Mouse (Mus musculus) ES-E14 (cell line): ENCODE measurements around the gene Slc36a4. TPM values are rescaled to one million over a fixed set of nuclear protein-coding genes. Genes with fewer than 3 reads are reported as not detected.

ENCODE experiments used
- DNase-seq: peaks from one replicate; pipeline ENCODE4 v3.0.0-alpha.2; 2013; ENCODE audit warnings: low read depth, low spot score
- H3K27ac ChIP-seq: 2 replicates; pipeline ENCODE4 v1.5.1; 2012; ENCODE audit warnings: low read depth, mild to moderate bottlenecking, low read length, moderate library complexity, mixed read lengths; ENCODE audit not compliant: poor library complexity, insufficient read depth, severe bottlenecking
- H3K36me3 ChIP-seq: 2 replicates; pipeline ENCODE4 v1.6.1; 2012; ENCODE audit warnings: mild to moderate bottlenecking, low read length, moderate library complexity, mixed read lengths; ENCODE audit not compliant: control insufficient read depth, poor library complexity, insufficient read depth, severe bottlenecking
- H3K4me1 ChIP-seq, 2 experiments: fragments of 150-350 bp in 1 of 2; sonication (generic) in 1 of 2; 2 replicates each; pipeline ENCODE4 v1.6.1; 2012; ENCODE audit warnings: low read length in 2 of 2, mild to moderate bottlenecking in 1 of 2, mixed read lengths in 1 of 2; ENCODE audit not compliant: control insufficient read depth in 2 of 2, insufficient read depth in 2 of 2, poor library complexity in 1 of 2
- H3K4me3 ChIP-seq, 2 experiments: fragments of 150-350 bp in 1 of 2; sonication (generic) in 1 of 2; 2 replicates each; pipeline ENCODE4 v1.5.1; 2012; ENCODE audit warnings: low read length in 2 of 2, low read depth in 1 of 2, mild to moderate bottlenecking in 1 of 2, mixed read lengths in 1 of 2; ENCODE audit not compliant: insufficient read depth in 1 of 2, poor library complexity in 1 of 2, severe bottlenecking in 1 of 2
- H3K9ac ChIP-seq: 2 replicates; pipeline ENCODE4 v1.6.1; 2012; ENCODE audit warnings: low read depth, mild to moderate bottlenecking, low read length, mixed read lengths; ENCODE audit not compliant: poor library complexity, insufficient read depth, severe bottlenecking
- H3K9me3 ChIP-seq: fragments of 150-350 bp; sonication (generic); 2 replicates; pipeline ENCODE4 v1.6.1; 2012; ENCODE audit warnings: low read depth, mild to moderate bottlenecking, low read length; ENCODE audit not compliant: control insufficient read depth, insufficient read depth
- CHD2 ChIP-seq: IDR thresholded peaks from 2 replicates; pipeline ENCODE4 v1.6.1; 2014; ENCODE audit warnings: mild to moderate bottlenecking, low read depth, low read length, inconsistent platforms
- HCFC1 ChIP-seq: IDR thresholded peaks from 2 replicates; pipeline ENCODE4 v1.6.1; 2012; ENCODE audit warnings: low read length, inconsistent platforms, borderline replicate concordance; ENCODE audit not compliant: insufficient read depth
- MAFK ChIP-seq: IDR thresholded peaks from 2 replicates; pipeline ENCODE4 v1.6.1; 2014; ENCODE audit warnings: mild to moderate bottlenecking, low read depth, low read length, inconsistent platforms; ENCODE audit not compliant: insufficient read depth
- ZC3H11A ChIP-seq: IDR thresholded peaks from 2 replicates; pipeline ENCODE4 v1.6.1; 2012; ENCODE audit warnings: low read depth, mild to moderate bottlenecking, inconsistent platforms, low read length, borderline replicate concordance
- ZNF384 ChIP-seq: IDR thresholded peaks from 2 replicates; pipeline ENCODE4 v1.6.1; 2012; ENCODE audit warnings: low read depth, low read length, inconsistent platforms
- in situ Hi-C, 2 experiments: fragments of 600-800 bp; cut with MboI; formaldehyde crosslinking; loops; one replicate each; pipeline ENCODE4 v1.15.1; 2025; ENCODE audit warnings: low sequenced_read_pairs in 2 of 2, inconsistent platforms in 1 of 2; ENCODE audit not compliant: unreplicated experiment in 2 of 2
- total RNA-seq: library from RNA; depleted of rRNA; stranded (reverse); fragments of 300-350 nt; gene quantifications from 2 replicates; pipeline ENCODE4 v1.2.3, GENCODE M21; 2012; rRNA removed

Slc36a4 gene
- total RNA-seq: 2.4 and 3.9 TPM in 2 replicates

- in situ Hi-C loops: no loop called here
- peak; percentile 15 for DNase-seq
- Histone ChIP-seq H3K4me3 (peak within 1 kb of the TSS; percentile 68 to 73), H3K9me3 (no peaks in the 10 kb centered on the region), H3K9ac (peak within 1 kb of the TSS; percentile 72), H3K36me3 (no peaks in the 10 kb centered on the region), H3K27ac (no peak within 1 kb of the TSS), H3K4me1 (no peaks in the 10 kb centered on the region)
- TF ChIP-seq CHD2: no peak
- TF ChIP-seq MAFK: no peak
- TF ChIP-seq ZNF384: no peak
- 0 out of 2 replicates have a peak, but pooled peaks have one; percentile 18 for TF ChIP-seq HCFC1
- TF ChIP-seq ZC3H11A: no peak
These were observed at the start of gene Slc36a4 for GRCm38 (mm10) chr9:15709599-15710381. Gene Slc36a4 (plus strand): TSS chr9:15709738.

DNA sequence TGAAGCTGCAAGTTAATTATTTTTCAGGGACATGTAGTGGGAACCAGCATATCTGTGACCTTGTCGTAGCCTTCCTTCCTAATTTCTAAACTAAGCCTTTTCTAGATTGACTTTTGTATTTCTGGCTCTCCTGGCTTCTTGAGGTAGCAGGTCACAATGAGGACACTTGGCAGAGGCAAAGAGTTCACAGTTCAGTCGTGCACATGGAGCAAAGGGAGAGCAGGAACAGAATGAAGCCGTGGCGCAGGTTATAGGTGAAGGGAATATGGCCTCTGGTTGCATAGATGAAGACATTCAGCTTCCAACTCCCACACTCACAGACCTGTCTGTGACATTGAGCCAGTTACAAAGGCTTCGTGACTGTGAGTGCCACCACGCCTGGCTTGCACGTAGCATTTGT is 44.9 kb upstream of the Slc36a4 start:
- in situ Hi-C loops: no loop called here
- Histone ChIP-seq H3K36me3 (no peaks in the 10 kb centered on the region), H3K9ac (no peak overlapping the region), H3K9me3 (no peaks in the 10 kb centered on the region), H3K27ac (no peak overlapping the region), H3K4me1 (no peaks in the 10 kb centered on the region), H3K4me3 (no peak overlapping the region)
- TF ChIP-seq ZNF384 (no peak), MAFK (no peak), HCFC1 (no peak), ZC3H11A (no peak), CHD2 (no peak)
- no peak for DNase-seq

DNA sequence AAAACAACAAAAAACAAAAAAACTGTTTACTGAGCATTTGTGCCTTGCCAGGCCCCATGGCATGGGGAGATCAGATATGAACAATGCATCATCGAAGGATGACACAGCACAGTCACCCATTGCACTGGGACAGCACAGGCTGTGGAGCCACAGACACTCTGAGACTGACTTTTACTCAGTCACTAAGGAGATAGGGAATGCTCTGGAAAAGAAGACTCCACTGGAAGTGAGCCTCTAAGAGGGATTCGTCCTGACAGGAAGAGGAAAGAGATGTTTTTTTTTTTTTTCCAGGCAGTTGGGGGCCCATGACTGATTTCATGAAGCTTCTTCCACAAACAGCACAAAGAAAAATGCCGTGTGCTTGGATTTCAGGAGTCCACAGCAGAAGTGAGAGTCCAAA is 40.1 kb upstream of the Slc36a4 start:
- TF ChIP-seq ZC3H11A (no peak), ZNF384 (no peak), HCFC1 (no peak), CHD2 (no peak), MAFK (no peak)
- in situ Hi-C loops: no loop called here
- H3K4me3 ChIP-seq: no peak overlapping the region
- DNase-seq: no peak
- no peak overlapping the region for H3K27ac ChIP-seq
- no peaks in the 10 kb centered on the region for H3K36me3 ChIP-seq
- H3K9ac ChIP-seq: no peak overlapping the region
- H3K4me1 ChIP-seq: no peaks in the 10 kb centered on the region
- no peaks in the 10 kb centered on the region for H3K9me3 ChIP-seq

- DNase-seq: no peak
- no peak overlapping the region for H3K9ac ChIP-seq
- H3K27ac ChIP-seq: no peak overlapping the region
- no peaks in the 10 kb centered on the region for H3K9me3 ChIP-seq
- no peak for TF ChIP-seq MAFK
- TF ChIP-seq ZC3H11A: no peak
- TF ChIP-seq HCFC1: no peak
- no peak for TF ChIP-seq CHD2
- TF ChIP-seq ZNF384: no peak
- no peaks in the 10 kb centered on the region for H3K4me1 ChIP-seq
- no peak overlapping the region for H3K4me3 ChIP-seq
- in situ Hi-C loops: no loop called here
- no peaks in the 10 kb centered on the region for H3K36me3 ChIP-seq
These were observed 39.5 kb upstream of the Slc36a4 start for GRCm38 (mm10) chr9:15670002-15670527.

GRCm38 (mm10) chr9:15672251-15672650 is 37.3 kb upstream of the Slc36a4 start:
- no peak overlapping the region for H3K27ac ChIP-seq
- no peaks in the 10 kb centered on the region for H3K36me3 ChIP-seq
- in situ Hi-C loops: no loop called here
- H3K9ac ChIP-seq: no peak overlapping the region
- no peaks in the 10 kb centered on the region for H3K9me3 ChIP-seq
- no peak overlapping the region for H3K4me3 ChIP-seq
- no peaks in the 10 kb centered on the region for H3K4me1 ChIP-seq
- no peak for TF ChIP-seq CHD2
- no peak for TF ChIP-seq ZC3H11A
- no peak for TF ChIP-seq HCFC1
- TF ChIP-seq ZNF384: no peak
- no peak for TF ChIP-seq MAFK
- no peak for DNase-seq
